11 mouse cellular contexts compared by ENCODE assay signal in the genomic region with DNA sequence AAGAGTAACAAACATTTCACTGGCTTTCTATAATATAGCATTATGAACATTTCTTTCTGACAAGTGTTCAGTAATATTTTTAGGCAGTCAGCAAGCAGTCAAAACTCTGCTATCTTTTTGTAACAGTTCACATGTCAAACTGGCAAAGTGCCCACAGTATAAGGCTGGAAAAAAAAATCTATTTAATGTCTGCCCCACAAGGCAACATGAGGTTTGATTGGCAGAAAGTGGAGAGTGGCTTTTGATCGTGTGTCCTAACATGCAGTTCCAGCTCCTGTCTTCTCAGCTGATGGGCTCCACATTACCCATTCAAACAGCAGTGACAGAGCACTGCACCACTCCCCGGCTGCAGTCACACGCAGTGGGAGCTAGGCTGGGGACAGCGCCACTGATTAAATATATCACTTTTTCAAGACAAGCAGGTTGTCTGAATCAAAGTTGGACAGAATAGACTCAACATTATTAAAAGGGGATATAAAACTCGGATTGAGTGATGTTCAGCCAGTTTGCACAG.
DNase-seq lines count a peak whose midpoint lies in the region; ATAC-seq and TF ChIP-seq lines count a peak whose summit lies in the region.
"Had no signal": no experiment of that assay in that cellular context is flagged by ENCODE, and none has a peak within 500 bp of the region (broad histone marks: within the 10 kb centered on the region; RNA-seq: fewer than 3 reads in every experiment).

No protein-coding gene starts in this region.

- no peak overlapping the region for H3K4me2 ChIP-seq in limb, embryonic 14.5 days (replicated peaks; ENCODE audit: low read depth, low read length, severe bottlenecking)

- H3K9me3 ChIP-seq in limb, embryonic 14.5 days (ENCODE audit: control insufficient read depth, low read length): no peaks in the 10 kb centered on the region
- H3K9me3 ChIP-seq in limb, embryonic 10.5 days (replicated peaks): no peaks in the 10 kb centered on the region

- H3K9ac ChIP-seq in limb, embryonic 14.5 days (ENCODE audit: low read depth, low read length, severe bottlenecking): no peak overlapping the region

- ATAC-seq in limb, embryonic 14.5 days (ENCODE audit: low FRiP score, low read depth): 0 out of 2 replicates have a peak, but pooled peaks have one; percentile 26
- ATAC-seq in activated CD4-positive, CD25-positive, alpha-beta regulatory T cell, adult 4 months: no peak
- ATAC-seq: intestine, postnatal 0 days had no signal

- no peak overlapping the region for H3K27ac ChIP-seq in limb, embryonic 14.5 days (replicated peaks; ENCODE audit: low read depth, low read length)
- no peak overlapping the region for H3K27ac ChIP-seq in limb, embryonic 10.5 days

- H3K27me3 ChIP-seq in limb, embryonic 14.5 days (ENCODE audit: control insufficient read depth, insufficient read depth, low read length): no peaks in the 10 kb centered on the region
- no peaks in the 10 kb centered on the region for H3K27me3 ChIP-seq in limb, embryonic 10.5 days (ENCODE audit: low read depth, poor library complexity, severe bottlenecking)

- no peak overlapping the region for H3K4me3 ChIP-seq in limb, embryonic 14.5 days (replicated peaks; ENCODE audit: low read length)
- H3K4me3 ChIP-seq in limb, embryonic 10.5 days: no peak overlapping the region

- peak; percentile 29 for DNase-seq in embryo, embryonic 10.5 days (ENCODE audit: low spot score)
- no peak for DNase-seq in embryo, embryonic 9.5 days (ENCODE audit: extremely low spot score)
- no peak for DNase-seq in limb, embryonic 14.5 days (ENCODE audit: low spot score)
- no peak for DNase-seq in limb, embryonic 10.5 days (ENCODE audit: low spot score)
- peak; percentile 16 for DNase-seq in heart, postnatal 4 days
- DNase-seq in retina, embryonic 14.5 days (ENCODE audit: low spot score): peak; percentile 41
- no peak for DNase-seq in urinary bladder, postnatal 25 days (ENCODE audit: low spot score)
- DNase-seq: layer of hippocampus, postnatal 36 days; lung, adult 18-20 months had no signal

- peaks cover 15% of the 10 kb centered on the region for H3K4me1 ChIP-seq in limb, embryonic 14.5 days (ENCODE audit: control insufficient read depth, insufficient read depth, low read length)
- H3K4me1 ChIP-seq in limb, embryonic 10.5 days: peaks cover 35% of the 10 kb centered on the region

- 26% methylated on average over 5 of the region's 5 CpGs for WGBS in limb, embryonic 14.5 days
- WGBS in limb, embryonic 10.5 days: 42% methylated on average over 5 of the region's 5 CpGs

- no peak for TF ChIP-seq POLR2A in limb, embryonic 14.5 days (IDR thresholded peaks at IDR 0.05; ENCODE audit: borderline replicate concordance, extremely low read depth, insufficient read depth, insufficient read length)

- no peaks in the 10 kb centered on the region for H3K36me3 ChIP-seq in limb, embryonic 14.5 days (ENCODE audit: control insufficient read depth, insufficient read depth, low read length)
- no peaks in the 10 kb centered on the region for H3K36me3 ChIP-seq in limb, embryonic 10.5 days

Comparison
In these comparisons a context has a peak if more than half of its experiments do, and no peak if none do; other contexts are left out.
1. DNase-seq: peak in embryo, embryonic 10.5 days (single experiment), heart, postnatal 4 days (single experiment) and retina, embryonic 14.5 days (single experiment); none in embryo, embryonic 9.5 days (single experiment), limb, embryonic 14.5 days (single experiment), limb, embryonic 10.5 days (single experiment) and urinary bladder, postnatal 25 days (single experiment).